In the genomic region with DNA sequence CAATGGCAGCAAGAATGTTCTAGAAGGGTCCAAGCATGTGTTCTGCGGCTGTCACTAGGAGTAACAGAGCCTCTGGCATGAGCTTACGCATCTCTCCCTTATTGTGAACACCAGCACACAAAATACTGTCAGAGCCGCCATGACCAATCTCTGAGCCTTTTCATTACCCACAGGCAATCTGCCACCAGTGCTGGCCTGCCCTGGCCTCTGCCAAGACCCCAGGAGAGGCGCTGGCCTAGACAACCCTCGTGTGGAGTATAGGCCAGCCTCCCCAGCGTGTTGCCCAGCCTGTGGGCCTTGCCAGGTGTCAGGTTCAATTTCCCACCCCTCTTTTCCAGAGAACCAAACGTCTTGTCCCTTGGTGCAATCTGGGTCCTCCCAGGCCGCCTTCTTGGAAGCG, we compare ENCODE assay signal across 14 mouse cellular contexts.
A peak's percentile ranks its signal among the peaks of the same experiment; 100 is the strongest.
DNase-seq lines count a peak whose midpoint lies in the region.
"Had no signal": no experiment of that assay in that cellular context is flagged by ENCODE, and none has a peak within 500 bp of the region (broad histone marks: within the 10 kb centered on the region; RNA-seq: fewer than 3 reads in every experiment).

No protein-coding gene starts in this region.

- peak; percentile 64 to 69 for DNase-seq in cerebellum, postnatal 14 days
- no peak for DNase-seq in cerebellum, adult 9-10 months
- peak; percentile 75 for DNase-seq in heart, adult 11 months
- DNase-seq in heart, postnatal 25 days (ENCODE audit: low spot score) = no peak
- DNase-seq in left cerebral cortex, postnatal 4 days = peak; percentile 87
- DNase-seq in left cerebral cortex, postnatal 25 days (ENCODE audit: low spot score in 2 of 2) = no peak
- DNase-seq: adrenal gland, adult 2 months; adrenal gland, postnatal 10 days; adrenal gland, postnatal 25 days; cerebellum, adult 11 months; cerebellum, adult 18-20 months; cerebellum, adult 8-10 months; cerebellum, postnatal 25 days; embryo, embryonic 11 days had no signal

- intact Hi-C loops in heart, postnatal 25 days (cut with DNase I) = no loop called here
- intact Hi-C loops in left cerebral cortex, postnatal 4 days (cut with DNase I) = no loop called here
- intact Hi-C loops in left cerebral cortex, postnatal 25 days (cut with DNase I) = no loop called here

Comparison
In these comparisons a context has a peak if more than half of its experiments do, and no peak if none do; other contexts are left out.
1. DNase-seq: peak in cerebellum, postnatal 14 days (2 of 2), heart, adult 11 months (single experiment) and left cerebral cortex, postnatal 4 days (single experiment); none in cerebellum, adult 9-10 months (single experiment), heart, postnatal 25 days (single experiment) and left cerebral cortex, postnatal 25 days (0 of 2).